Mouse (Mus musculus): ENCODE measurements at regions not wholly inside any gene's neighbourhood (a gene's known extent, or its start where the extent isn't known, plus 50 kb on each side); places are given as distances from the start of the nearest gene placed in this dataset.

DNA sequence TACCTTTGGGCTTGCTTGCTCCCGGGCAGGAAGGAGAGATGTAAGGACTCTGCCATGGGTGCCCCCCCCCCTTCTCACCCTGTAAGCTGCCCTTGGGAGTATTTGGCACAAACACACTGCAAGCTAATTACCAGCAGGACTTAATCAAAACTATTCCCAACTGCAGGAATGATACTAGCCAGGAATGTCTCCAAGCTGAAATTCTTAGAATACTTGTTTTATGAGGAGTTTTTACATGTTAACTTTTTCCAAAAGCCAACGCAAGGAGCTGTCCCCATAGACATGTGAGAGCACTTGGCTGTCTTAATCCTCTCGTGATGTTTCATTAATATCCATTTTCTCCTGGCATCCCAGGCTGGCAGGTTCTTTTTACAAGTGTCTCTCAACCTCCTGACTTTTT, 155.6 kb upstream of the Irx6 start:
- no peak for DNase-seq (ENCODE audit: low spot score)

DNA sequence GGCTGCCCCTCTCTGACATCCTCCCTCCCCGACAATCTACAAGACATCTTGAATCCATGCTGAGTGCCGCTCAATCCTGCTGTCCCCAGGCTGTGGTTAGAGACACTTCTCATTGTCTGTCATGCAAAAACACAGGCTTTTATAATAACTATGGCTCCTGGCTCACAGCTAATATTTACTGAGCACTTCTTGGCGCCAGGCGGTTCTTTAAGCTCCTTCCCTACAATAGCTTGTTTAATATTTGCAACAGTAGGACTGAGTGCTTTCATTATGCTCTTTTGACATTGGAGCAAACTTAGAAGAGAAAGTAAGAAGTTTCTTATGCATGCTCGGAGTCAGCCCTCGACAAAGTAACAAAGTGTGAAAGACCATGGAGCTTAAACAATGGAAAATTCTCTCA, 151.6 kb upstream of the Irx6 start:
- no peak for DNase-seq (ENCODE audit: low spot score)

DNA sequence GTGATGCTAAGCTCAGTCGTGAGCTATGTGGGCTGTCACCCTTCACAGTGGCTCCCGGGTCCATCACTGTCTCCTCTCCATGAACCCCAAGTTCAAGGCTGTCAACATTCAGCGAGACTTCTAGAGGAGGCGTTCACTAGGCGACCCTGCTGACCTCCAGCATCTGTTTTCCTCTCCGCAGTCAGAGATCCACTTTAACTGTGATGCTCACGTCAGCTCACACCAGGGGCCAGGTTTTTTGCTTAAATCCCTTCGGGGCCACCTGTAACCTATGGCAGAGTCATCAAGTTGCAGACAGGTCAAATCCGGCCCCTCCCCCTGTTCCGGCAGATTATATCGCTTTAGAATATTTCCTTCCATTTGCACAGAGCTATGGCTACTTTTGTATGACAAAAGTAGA, 144.3 kb upstream of the Irx6 start:
- DNase-seq (ENCODE audit: low spot score), result no peak

DNA sequence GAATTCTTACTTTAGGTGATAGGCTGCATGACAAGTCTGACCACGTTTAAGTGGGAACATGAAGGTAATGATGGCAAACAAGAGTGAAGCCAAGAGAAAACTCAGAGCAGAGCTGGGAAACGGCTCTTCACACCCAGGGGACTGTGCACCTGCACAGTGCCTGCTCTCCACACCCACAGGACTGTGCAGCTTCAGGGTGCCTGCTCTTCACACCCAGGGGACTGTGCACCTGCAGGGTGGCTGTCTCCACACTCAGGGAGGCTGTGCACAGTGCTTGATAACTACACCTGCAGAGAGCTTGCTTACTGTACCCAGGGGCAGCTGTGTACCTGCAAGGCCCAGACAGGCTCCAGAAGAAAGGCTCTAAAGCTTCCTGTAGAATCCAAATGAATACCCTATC, 133.5 kb upstream of the Irx6 start:
- DNase-seq (ENCODE audit: low spot score), result no peak

DNA sequence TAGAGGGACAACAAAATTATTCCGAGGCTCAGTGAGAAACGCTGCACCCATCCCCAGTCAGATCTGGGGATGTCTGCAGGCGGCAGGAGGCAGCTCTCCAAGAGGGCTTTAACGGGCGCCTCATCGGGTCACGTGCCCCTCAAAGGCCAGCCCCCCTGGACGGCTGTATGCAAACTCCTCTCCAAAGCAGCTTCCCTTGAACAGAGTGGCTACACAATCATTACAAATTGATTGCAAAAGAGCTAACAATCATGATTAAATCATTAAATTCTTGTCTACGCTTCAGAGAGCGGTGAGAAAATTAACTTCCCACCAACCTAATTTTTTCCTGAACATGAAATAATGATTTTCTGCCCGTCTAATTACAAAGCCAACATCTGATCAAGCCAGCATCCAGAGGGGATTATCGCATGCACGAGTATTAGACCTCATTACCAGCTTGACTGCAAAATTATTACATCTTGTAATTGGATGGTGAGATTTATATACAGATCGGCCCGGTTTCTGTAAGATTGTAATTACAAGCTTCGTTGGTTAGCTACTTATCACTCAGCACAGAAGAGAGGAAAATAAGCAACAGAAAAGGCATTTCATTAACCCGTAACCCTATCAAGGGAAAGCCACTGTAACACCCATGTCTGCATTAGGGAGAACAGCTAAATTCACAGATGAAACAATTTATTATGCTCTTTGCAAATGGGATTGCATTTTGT, 128.6 kb upstream of the Irx6 start:
- no peak for DNase-seq (ENCODE audit: low spot score)

DNA sequence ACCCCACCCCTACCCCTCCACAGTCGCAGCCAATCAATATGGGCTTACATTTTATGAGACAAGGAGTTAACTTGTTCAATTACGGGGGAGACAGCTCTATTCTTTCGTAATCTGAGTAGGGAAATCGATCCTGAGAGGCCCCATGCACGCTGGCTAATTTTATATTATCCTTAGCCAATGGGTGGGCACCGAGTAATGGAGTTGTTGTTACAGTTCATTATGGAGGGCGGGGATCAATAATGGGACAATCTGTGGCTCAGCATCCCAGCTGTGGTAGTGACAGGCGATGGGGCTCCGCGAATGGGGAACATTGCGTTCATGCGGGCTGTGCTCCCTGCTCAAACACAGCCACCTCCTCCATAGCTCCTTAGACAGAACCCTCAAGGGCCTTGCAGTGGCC, 118.9 kb upstream of the Irx6 start:
- DNase-seq (ENCODE audit: low spot score), result no peak

DNA sequence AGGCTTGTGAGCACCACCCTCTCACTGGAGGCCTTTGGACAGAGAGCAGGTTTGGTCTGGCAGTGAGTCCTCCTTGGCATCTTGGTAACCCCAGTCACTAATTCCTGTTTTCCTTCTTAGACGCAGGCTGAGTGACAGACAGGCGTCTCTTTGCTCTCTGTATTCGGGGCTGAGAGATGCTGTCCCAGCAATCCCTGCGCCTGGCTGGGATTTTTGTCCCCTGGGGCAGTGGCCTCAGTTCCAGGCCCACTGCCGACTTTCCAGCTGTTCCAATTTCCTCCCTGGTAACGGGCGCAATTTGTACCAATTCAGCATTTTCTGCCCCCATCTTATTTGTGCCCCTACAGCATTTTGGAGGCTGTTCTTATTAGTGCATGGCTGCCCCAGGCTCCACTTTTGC, 118.5 kb upstream of the Irx6 start:
- no peak for DNase-seq (ENCODE audit: low spot score)

DNA sequence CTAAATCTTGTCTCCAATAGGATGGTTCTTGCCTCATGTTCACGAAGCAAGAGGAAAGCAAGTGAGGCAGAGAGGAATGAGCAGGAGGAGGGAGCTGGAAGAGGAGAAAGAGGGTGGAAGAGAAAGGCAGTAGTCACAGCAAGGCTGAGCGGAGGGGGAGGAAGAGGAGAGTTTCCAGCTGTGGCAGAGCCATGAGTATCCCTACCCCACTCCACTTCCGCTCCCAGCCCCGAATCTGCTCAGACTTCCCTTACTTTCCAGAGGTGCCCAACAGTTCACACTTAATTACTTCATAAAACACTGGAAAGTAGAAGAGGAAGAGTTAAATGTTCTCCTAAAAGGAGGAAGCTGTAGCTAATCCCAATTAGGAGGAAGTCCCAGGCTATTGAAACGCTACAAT, 111.6 kb upstream of the Irx6 start:
- no peak for DNase-seq (ENCODE audit: low spot score)

DNA sequence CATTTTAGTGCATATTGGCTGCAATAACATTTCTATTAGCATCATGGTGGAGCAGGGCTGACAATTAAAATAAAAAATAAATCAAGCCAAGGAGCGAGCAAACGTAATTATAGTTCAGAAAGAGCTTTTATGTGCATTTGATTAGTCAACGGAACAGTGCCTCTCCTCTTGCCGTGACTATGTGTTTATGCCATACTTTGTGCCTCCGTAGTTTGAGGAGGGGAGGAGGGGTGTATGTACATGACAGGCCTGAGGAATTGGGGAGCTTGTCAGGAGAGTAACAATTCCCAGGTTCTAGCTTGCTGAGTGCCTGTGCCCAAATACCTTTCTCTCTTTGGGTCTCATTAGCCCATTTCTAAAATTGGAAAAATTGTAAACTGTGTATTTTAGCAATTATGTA, 111.1 kb upstream of the Irx6 start:
- no peak for DNase-seq (ENCODE audit: low spot score)

DNA sequence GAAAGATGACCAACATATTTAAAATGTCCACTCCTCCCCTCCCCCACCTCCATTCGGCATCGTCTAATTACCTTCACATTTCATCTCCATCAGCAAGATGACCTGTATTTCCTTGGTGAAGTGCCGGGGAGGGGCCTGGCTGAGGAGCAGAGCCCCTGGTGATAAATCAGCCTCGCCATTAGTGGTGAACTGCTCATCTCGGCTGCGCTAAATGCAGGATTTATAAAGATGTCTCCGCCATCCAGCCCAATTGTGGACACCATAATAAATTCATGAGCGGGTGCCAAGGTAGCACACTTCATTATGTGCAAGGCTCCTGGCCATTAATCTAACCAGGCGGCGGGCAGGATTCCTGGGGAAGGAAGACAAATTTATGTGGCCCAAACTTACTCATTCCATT, 104.4 kb upstream of the Irx6 start:
- no peak for DNase-seq (ENCODE audit: low spot score)

DNA sequence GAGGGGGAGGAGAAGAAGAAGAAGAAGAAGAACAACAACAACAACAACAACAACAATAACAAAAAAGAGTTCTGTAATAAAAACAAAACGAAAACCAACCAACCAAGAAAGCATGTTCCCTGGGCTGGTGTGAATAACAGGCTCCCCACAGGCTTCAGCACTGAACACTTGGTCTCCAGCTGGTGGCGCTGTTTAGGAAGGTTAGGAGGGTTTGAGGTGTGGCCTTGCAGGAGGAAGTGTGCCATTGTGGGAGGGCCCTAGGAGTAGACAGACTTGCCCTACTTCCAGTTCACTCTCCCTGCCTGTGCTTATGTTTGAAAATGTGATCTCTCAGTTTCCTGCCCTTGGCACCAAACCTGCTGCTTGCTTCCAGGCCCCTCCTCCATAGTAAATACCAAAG, 94.6 kb upstream of the Irx6 start:
- DNase-seq (ENCODE audit: low spot score), result no peak

DNA sequence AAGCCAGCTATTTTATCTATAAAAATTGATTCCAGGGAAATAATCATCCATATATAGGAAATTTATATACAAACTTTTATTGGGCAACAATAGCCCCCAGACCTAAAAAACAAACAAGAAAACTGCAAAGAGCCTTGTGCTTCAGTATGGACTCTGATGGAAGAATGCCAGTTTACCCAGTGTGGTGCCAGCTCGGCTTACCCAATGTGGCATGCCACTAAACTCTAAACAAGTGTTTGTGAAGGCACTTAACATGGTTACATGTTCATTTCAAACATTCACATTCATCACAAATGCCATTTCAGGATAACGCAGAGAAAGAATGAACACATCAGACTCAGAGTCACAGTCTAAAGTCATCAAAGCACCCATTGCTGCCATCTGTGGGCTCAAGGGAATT, 93.0 kb upstream of the Irx6 start:
- no peak for DNase-seq (ENCODE audit: low spot score)

DNA sequence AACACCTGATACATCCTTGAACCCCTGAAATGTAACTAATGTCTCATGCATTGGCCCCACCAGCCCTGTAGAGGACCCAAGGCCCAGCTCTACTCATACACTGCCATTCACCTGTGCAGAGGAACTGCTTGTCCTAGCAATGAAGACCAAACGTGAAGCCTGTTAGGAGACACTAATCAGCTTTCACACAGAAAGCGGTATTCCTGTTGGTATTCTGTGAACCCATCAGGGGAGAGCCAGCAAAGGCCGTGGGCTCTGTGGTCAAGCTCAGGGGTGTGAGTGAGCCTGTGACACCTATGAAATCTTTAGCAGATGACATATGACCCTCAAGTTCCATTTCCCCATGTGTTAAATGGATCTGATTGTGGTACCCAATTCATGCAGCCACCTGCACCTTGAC, 73.3 kb upstream of the Irx6 start:
- no peak for DNase-seq (ENCODE audit: low spot score)

DNA sequence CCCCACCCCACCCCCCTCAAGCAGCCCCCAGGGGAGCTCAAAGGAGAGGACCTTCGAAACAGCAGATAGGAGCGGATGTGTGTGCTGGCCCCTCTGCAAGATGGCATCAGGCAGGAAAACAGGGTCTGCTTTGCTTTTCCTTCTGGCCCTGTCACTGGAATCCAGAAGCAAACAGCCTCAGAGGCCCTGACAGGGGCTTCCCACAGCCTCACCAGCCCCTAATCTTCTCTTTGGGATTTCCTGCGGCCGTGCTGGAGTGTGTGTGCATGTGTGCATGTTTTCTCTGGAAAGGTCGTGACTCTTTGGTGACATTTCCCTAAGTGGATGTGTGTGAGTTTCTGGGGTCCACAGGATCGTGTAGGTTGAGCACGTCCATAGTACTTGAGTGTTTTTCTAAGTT, 71.1 kb upstream of the Irx6 start:
- no peak for DNase-seq (ENCODE audit: low spot score)

DNA sequence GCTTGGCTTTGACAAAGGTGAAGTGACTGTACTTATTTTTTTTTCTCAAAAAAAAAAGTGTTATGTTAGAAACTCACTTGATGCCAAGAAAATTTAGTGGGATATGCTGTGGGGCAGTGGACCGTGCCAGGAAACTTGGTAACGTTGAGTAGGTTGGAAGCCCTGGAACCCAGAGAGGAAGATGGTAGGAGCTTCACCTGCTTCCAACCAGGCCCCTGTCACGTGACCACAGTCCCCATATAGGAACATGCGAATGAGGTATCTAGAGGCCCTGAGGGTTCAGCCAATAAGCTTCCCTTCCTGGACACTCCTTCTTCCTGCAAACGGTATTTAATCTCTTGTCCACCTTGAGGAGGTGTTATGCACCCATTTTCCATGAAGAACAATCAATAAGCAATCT, 68.5 kb upstream of the Irx6 start:
- DNase-seq (ENCODE audit: low spot score), result no peak

DNA sequence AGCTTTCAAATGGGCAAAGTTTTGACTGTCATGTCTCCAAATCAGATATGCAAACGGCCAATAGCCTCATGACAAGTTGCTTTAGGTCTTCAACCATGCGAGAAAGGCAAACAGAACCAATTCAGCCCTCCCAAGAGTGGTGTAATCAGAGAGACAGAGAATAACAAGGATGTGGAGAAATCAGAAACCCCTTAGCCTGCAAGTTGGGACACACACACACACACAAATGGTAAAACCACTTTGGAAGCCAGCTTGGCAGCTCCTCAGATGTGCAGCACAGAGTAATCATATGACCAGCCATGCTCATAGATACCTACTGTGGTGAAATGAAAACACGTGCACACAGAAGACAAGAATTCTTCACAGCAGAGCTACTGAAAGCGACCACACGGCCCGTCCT, 66.5 kb upstream of the Irx6 start:
- no peak for DNase-seq (ENCODE audit: low spot score)

DNA sequence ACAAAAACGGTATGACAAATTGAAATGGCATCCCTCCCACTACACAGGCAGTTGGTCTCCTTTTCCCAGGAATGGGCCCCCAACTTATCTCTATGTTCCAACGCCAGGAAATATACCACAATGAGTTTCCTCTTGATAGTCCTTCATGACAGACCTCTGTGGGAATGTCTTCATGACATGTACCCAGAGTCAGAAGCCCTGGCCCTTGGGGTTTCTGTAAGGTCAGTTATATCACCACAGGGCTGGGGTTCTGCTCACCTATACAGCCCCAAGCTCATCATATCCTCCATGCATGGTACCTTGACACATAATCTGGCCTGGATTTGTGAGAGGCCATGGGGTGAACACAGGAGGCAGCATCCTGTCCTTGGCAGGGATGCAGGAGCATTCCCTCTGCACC, 64.2 kb upstream of the Irx6 start:
- no peak for DNase-seq (ENCODE audit: low spot score)

DNA sequence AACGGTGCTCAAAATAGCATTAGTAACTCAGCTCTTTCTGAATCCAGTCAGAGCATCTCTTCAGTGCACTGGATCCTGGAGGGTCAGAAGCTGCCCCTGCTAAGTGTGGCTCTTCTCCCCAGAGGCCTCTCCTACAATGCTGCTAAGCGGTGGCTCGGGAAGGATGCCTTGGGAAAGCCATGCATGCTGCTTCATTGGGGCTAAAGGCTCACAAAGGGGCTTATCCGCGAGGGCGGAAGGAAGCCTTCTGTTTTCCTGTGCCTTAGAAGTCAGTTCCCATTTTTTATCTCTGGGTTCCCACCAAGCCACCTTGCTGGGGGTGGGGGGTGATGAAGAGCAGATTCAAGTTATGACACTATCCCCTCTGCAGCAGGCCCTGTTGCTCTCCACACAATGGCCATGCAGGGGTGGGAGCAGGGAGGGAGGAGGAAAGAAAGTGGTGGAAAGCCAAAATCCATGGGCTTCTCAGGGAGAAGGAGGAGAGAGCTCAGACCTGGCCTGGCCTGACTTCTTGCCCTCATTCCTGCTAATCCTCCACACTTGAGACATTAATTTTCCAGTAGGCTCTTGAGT, 63.5 kb upstream of the Irx6 start:
- DNase-seq (ENCODE audit: low spot score), result no peak

DNA sequence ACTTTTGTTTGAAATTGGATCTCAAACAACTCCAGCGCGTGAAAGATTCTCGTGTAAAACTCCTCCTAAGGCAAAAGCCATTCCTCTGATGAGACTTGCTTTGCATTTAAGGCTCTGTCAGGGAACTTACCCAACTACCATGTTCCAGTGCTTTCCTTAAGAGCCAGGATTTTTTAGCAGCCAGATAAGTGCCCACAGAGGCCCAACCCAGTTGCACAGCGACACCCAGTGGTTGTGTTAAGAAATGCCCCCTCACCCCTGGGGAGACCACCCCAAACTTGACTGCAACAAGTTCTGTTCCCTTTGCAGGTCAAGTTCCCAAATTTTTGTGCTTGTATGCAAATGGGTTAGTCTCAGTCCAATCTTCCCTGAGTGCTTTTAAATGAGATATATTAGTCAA, 60.6 kb upstream of the Irx6 start:
- no peak for DNase-seq (ENCODE audit: low spot score)

DNA sequence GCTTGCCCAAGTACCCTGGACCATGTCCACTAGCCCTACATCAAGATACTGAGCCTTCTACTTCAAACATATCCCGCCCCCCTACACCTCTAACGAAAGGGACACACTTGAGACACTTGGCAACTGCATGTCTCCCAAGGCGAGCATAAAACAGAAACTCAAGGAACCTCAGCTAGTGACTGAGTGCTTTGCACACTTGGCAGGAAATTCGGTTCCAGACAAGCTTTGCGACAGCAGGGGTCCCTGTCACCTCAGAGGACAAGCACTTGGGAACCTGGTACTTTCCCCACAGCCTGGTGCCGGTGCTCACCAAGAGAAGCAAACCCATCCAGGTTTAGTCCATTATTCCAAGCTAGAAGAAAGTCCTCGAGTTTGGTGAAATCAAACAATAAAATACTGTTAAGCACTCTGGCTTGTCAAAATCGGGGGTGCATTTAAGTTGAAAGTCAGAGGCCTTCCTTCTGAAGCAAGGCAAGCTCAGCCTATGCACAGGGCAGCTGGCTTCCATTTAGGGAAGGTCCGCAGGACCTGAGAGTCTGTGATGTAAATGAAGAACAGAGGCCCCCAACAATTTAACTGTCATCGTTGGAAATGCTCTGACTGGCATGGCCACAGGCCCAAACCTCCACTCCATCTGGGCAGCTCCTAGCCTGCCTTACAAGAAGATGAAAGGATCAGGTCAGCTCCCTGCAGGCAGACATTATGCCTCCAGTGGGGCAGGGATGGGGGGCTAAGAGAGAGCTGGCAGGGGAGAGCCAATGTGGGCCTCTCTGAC, 57.6 kb upstream of the Irx6 start:
- no peak for DNase-seq (ENCODE audit: low spot score)

DNA sequence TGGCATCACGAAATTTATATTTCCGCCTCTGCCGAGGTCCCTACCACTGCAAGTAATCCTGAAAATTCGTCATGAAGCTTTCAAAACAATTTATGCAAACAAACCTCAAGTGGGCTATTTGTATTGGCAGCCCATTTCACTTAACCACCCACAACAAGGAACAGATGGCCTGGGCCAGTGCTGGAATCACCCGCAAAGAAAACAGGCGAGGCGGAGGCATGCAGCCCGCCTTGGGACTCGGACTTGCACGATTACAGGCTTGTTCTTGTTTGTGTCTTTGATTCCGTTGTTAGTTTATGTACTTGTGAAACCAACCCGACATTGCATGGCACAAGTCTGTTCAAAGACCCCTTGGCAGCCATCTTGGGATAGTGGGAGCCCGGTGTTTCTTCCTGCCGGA, 55.8 kb upstream of the Irx6 start:
- no peak for DNase-seq (ENCODE audit: low spot score)

Data from T-cell, adult 2 months (primary cell).